Mouse (Mus musculus): ENCODE data around the gene Dact3. TPM values are rescaled to one million over a fixed set of nuclear protein-coding genes. Genes with fewer than 3 reads are reported as not detected.
A peak's percentile ranks its signal among the peaks of the same experiment; 100 is the strongest.

The Dact3 gene
- polyA plus RNA-seq, 1 experiment = 3.8 TPM

DNA sequence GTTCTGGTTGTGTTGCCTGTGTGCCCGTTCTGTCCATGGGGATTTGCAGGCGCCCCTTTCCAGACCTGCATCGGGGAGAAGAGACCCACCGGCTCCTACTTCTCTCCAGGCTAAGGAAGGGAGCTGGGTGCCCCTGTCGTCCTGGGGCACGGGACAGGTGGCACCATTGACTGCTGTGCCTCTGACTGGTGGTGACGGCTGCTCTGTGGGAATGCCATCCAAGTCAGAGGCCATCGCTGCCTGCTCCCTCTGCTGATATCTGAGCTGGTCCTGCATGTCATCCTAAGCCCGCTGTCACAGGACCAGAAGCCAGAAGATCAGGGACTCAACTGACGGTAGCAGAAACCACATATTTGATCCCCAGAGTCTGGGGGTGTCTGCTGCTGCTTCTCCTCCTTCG lies 33.7 kb downstream of the Dact3 start:
- no peak overlapping the region for H3K27ac ChIP-seq (ENCODE audit: control insufficient read depth, insufficient read depth, low read length)
- H3K36me3 ChIP-seq (ENCODE audit: control insufficient read depth, insufficient read depth, low read length) = no peaks in the 10 kb centered on the region
- H3K4me3 ChIP-seq (ENCODE audit: control insufficient read depth, insufficient read depth, low read length) = 0 out of 2 replicates have a peak overlapping the region, but pooled peaks have one; percentile 19
- WGBS = 47% methylated on average over 11 of the region's 11 CpGs
- H3K27me3 ChIP-seq (ENCODE audit: control insufficient read depth, insufficient read depth, low read length) = no peaks in the 10 kb centered on the region
- DNase-seq = no peak
- H3K4me1 ChIP-seq (replicated peaks; ENCODE audit: control insufficient read depth, insufficient read depth, low read length) = peaks cover 35% of the 10 kb centered on the region
- TF ChIP-seq CTCF (IDR thresholded peaks at IDR 0.05; ENCODE audit: borderline replicate concordance, control insufficient read depth, extremely low read depth, insufficient read depth, low read length, poor library complexity) (no peak), POLR2A (IDR thresholded peaks at IDR 0.05; ENCODE audit: control insufficient read depth, extremely low read depth, insufficient read depth, low read length, poor library complexity) (no peak)

DNA sequence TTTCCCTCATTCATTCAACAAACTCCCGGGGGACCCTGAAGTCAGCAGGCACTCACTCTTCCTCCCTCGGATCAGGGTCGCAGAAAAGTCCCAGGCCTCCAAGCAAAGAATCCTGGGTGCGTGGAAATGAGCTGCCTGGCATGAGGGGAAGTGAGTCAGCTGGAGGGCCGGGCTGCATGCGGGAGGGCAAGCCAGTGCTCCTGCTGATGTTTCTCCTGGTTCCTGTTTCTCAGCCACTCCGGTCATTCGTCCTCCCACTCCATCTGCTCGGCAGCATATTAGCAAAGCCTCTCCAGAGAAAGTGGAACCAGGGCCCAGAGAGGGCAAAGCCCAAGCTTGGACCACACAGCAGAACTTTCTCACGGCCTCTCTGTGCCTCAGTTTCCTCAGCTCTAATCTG lies 34.8 kb downstream of the Dact3 start:
- no peak for DNase-seq
- no peak for TF ChIP-seq POLR2A (IDR thresholded peaks at IDR 0.05; ENCODE audit: control insufficient read depth, extremely low read depth, insufficient read depth, low read length, poor library complexity)
- TF ChIP-seq CTCF (IDR thresholded peaks at IDR 0.05; ENCODE audit: borderline replicate concordance, control insufficient read depth, extremely low read depth, insufficient read depth, low read length, poor library complexity) = no peak
- Histone ChIP-seq H3K27me3 (ENCODE audit: control insufficient read depth, insufficient read depth, low read length) (no peaks in the 10 kb centered on the region), H3K4me1 (replicated peaks; ENCODE audit: control insufficient read depth, insufficient read depth, low read length) (peaks cover 35% of the 10 kb centered on the region), H3K36me3 (ENCODE audit: control insufficient read depth, insufficient read depth, low read length) (0 out of 2 replicates have a peak, but pooled peaks cover 2% of the 10 kb centered on the region), H3K4me3 (ENCODE audit: control insufficient read depth, insufficient read depth, low read length) (no peak overlapping the region), H3K27ac (ENCODE audit: control insufficient read depth, insufficient read depth, low read length) (no peak overlapping the region)
- 43% methylated on average over 10 of the region's 10 CpGs for WGBS

GRCm38 (mm10) chr7:16911904-16912303 lies 36.8 kb downstream of the Dact3 start:
- DNase-seq = no peak
- H3K27ac ChIP-seq (ENCODE audit: control insufficient read depth, insufficient read depth, low read length) = no peak overlapping the region
- H3K27me3 ChIP-seq (ENCODE audit: control insufficient read depth, insufficient read depth, low read length) = no peaks in the 10 kb centered on the region
- TF ChIP-seq CTCF (IDR thresholded peaks at IDR 0.05; ENCODE audit: borderline replicate concordance, control insufficient read depth, extremely low read depth, insufficient read depth, low read length, poor library complexity) = no peak
- TF ChIP-seq POLR2A (IDR thresholded peaks at IDR 0.05; ENCODE audit: control insufficient read depth, extremely low read depth, insufficient read depth, low read length, poor library complexity) = no peak
- H3K36me3 ChIP-seq (ENCODE audit: control insufficient read depth, insufficient read depth, low read length) = peaks cover 19% of the 10 kb centered on the region
- WGBS = 96% methylated on average over 3 of the region's 3 CpGs
- peaks cover 18% of the 10 kb centered on the region for H3K4me1 ChIP-seq (replicated peaks; ENCODE audit: control insufficient read depth, insufficient read depth, low read length)
- H3K4me3 ChIP-seq (ENCODE audit: control insufficient read depth, insufficient read depth, low read length) = no peak overlapping the region

- peaks cover 23% of the 10 kb centered on the region for H3K36me3 ChIP-seq (ENCODE audit: control insufficient read depth, insufficient read depth, low read length)
- DNase-seq = no peak
- no peaks in the 10 kb centered on the region for H3K27me3 ChIP-seq (ENCODE audit: control insufficient read depth, insufficient read depth, low read length)
- no peak overlapping the region for H3K27ac ChIP-seq (ENCODE audit: control insufficient read depth, insufficient read depth, low read length)
- peaks cover 14% of the 10 kb centered on the region for H3K4me1 ChIP-seq (replicated peaks; ENCODE audit: control insufficient read depth, insufficient read depth, low read length)
- WGBS = 96% methylated on average over 6 of the region's 6 CpGs
- H3K4me3 ChIP-seq (ENCODE audit: control insufficient read depth, insufficient read depth, low read length) = no peak overlapping the region
- TF ChIP-seq CTCF (IDR thresholded peaks at IDR 0.05; ENCODE audit: borderline replicate concordance, control insufficient read depth, extremely low read depth, insufficient read depth, low read length, poor library complexity) = no peak
- no peak for TF ChIP-seq POLR2A (IDR thresholded peaks at IDR 0.05; ENCODE audit: control insufficient read depth, extremely low read depth, insufficient read depth, low read length, poor library complexity)
These were observed 37.2 kb downstream of the Dact3 start for GRCm38 (mm10) chr7:16912360-16912759.

DNA sequence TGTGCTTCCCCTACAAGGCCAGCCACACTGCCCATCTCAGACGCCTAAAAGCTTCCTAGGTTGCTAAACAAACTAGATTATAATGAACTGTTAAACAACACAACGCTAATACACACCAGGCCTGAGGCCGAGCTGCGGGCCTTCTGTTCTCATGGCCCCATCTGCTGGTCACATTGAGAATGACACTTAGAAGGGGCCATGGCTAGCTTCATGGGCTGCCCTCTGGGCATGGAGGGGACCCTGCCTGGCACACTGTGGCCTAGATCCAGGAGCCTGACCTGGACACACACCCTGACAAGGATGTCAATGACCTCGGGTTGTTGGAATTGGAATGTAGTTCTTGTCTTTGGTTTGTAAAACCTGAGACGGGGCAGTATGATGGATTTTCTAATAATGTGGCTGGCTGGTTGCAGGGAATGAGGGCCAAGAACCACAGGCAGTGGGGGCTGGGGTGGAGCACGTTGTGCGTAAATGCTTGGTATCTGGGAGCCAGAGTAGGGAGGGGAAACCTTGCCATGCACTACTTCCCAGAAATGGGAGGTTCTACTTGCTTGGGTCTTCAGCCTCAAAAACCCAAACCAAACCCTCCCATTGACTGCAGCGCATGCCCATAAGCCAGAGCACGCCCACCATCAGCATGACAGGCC lies 38.8 kb downstream of the Dact3 start:
- 43% methylated on average over 10 of the region's 10 CpGs for WGBS
- Histone ChIP-seq H3K36me3 (ENCODE audit: control insufficient read depth, insufficient read depth, low read length) (peaks cover 28% of the 10 kb centered on the region), H3K4me3 (ENCODE audit: control insufficient read depth, insufficient read depth, low read length) (no peak overlapping the region), H3K4me1 (replicated peaks; ENCODE audit: control insufficient read depth, insufficient read depth, low read length) (no peaks in the 10 kb centered on the region; the same call in 1 of the 2 replicates), H3K27me3 (ENCODE audit: control insufficient read depth, insufficient read depth, low read length) (no peaks in the 10 kb centered on the region), H3K27ac (ENCODE audit: control insufficient read depth, insufficient read depth, low read length) (no peak overlapping the region)
- TF ChIP-seq POLR2A (IDR thresholded peaks at IDR 0.05; ENCODE audit: control insufficient read depth, extremely low read depth, insufficient read depth, low read length, poor library complexity) = no peak
- peak; percentile 89 for TF ChIP-seq CTCF (IDR thresholded peaks at IDR 0.05; ENCODE audit: borderline replicate concordance, control insufficient read depth, extremely low read depth, insufficient read depth, low read length, poor library complexity)
- peak; percentile 74 for DNase-seq

- H3K36me3 ChIP-seq (ENCODE audit: control insufficient read depth, insufficient read depth, low read length) = peaks cover 31% of the 10 kb centered on the region
- WGBS = 93% methylated on average over 18 of the region's 18 CpGs
- no peak for DNase-seq
These were observed 39.6 kb downstream of the Dact3 start for GRCm38 (mm10) chr7:16914453-16915343.

More at GRCm38 (mm10) chr7:16914453-16915343, 39.6 kb downstream of the Dact3 start:
- H3K27ac ChIP-seq (ENCODE audit: control insufficient read depth, insufficient read depth, low read length) = no peak overlapping the region
- no peak overlapping the region for H3K4me3 ChIP-seq (ENCODE audit: control insufficient read depth, insufficient read depth, low read length)
- H3K4me1 ChIP-seq (replicated peaks; ENCODE audit: control insufficient read depth, insufficient read depth, low read length) = no peaks in the 10 kb centered on the region
- H3K27me3 ChIP-seq (ENCODE audit: control insufficient read depth, insufficient read depth, low read length) = no peaks in the 10 kb centered on the region
- TF ChIP-seq CTCF (IDR thresholded peaks at IDR 0.05; ENCODE audit: borderline replicate concordance, control insufficient read depth, extremely low read depth, insufficient read depth, low read length, poor library complexity) = no peak
- TF ChIP-seq POLR2A (IDR thresholded peaks at IDR 0.05; ENCODE audit: control insufficient read depth, extremely low read depth, insufficient read depth, low read length, poor library complexity) = no peak

Data from thymus, adult 2 months (tissue).